ENCODE assay signal across 22 mouse cellular contexts in genomic region chrX:22698179-22698578, GRCm38 (mm10).
DNase-seq lines count a peak whose midpoint lies in the region; ATAC-seq and TF ChIP-seq lines count a peak whose summit lies in the region.
"Had no signal": no experiment of that assay in that cellular context is flagged by ENCODE, and none has a peak within 500 bp of the region (broad histone marks: within the 10 kb centered on the region; RNA-seq: fewer than 3 reads in every experiment).

No protein-coding gene starts in this region.

- no peak for TF ChIP-seq CTCF in layer of hippocampus, adult 2 months (conservative IDR thresholded peaks at IDR 0.05)

- no peak overlapping the region for H3K27ac ChIP-seq in layer of hippocampus, adult 2 months
- H3K27ac ChIP-seq: gastrocnemius, adult 2 months; heart, embryonic 10.5 days; limb, embryonic 13.5 days; liver, embryonic 13.5 days; lung, embryonic 15.5 days; macrophage; neural tube, embryonic 13.5 days had no signal

- peak; percentile 1 for DNase-seq in cerebellum, adult 11-12 months
- no peak for DNase-seq in cerebellum, adult 11 months
- DNase-seq in frontal cortex, postnatal 14 days (ENCODE audit: low spot score in 2 of 2) = no peak
- peak; percentile 6 for DNase-seq in layer of hippocampus, adult 9-10 months (ENCODE audit: low spot score)
- no peak for DNase-seq in layer of hippocampus, adult 2 months (ENCODE audit: low spot score in 2 of 2)
- peak; percentile 68 for DNase-seq in Muller cell, postnatal 12 days (ENCODE audit: inconsistent ontology term)
- DNase-seq in lung, postnatal 10 days = no peak
- DNase-seq: adrenal gland, adult 8-10 months; cerebellum, adult 8-10 months; embryo, embryonic 11 days; gastrocnemius, adult 2 months; heart, postnatal 10 days; kidney, adult 11 months; liver, embryonic 13.5 days; thymus, adult 18-20 months had no signal

- peak; percentile 69 for ATAC-seq in frontal cortex, adult (ENCODE audit: low TSS enrichment)
- ATAC-seq: Patski had no signal

- H3K4me3 ChIP-seq in layer of hippocampus, adult 2 months = no peak overlapping the region
- H3K4me3 ChIP-seq: gastrocnemius, adult 2 months; heart, embryonic 10.5 days; limb, embryonic 13.5 days; liver, embryonic 13.5 days; lung, embryonic 15.5 days; neural tube, embryonic 13.5 days had no signal

Comparison
In these comparisons a context has a peak if more than half of its experiments do, and no peak if none do; other contexts are left out.
1. DNase-seq: peak in cerebellum, adult 11-12 months (single experiment), layer of hippocampus, adult 9-10 months (single experiment) and Muller cell, postnatal 12 days (single experiment); none in cerebellum, adult 11 months (single experiment), frontal cortex, postnatal 14 days (0 of 2), layer of hippocampus, adult 2 months (0 of 2) and lung, postnatal 10 days (single experiment).